Mouse (Mus musculus): ENCODE measurements around the gene Zmiz1. TPM values are rescaled to one million over a fixed set of nuclear protein-coding genes. Genes with fewer than 3 reads are reported as not detected.

The Zmiz1 gene
- polyA plus RNA-seq, 1 experiment, result 54.1 TPM

GRCm38 (mm10) chr14:25666668-25667376, 207.8 kb downstream of the Zmiz1 start:
- H3K4me3 ChIP-seq (replicated peaks), result peak overlapping the region; percentile 66
- H3K27me3 ChIP-seq (replicated peaks), result no peaks in the 10 kb centered on the region
- H3K4me1 ChIP-seq, result peaks cover 41% of the 10 kb centered on the region
- TF ChIP-seq FLI1 (IDR thresholded peaks at IDR 0.05; ENCODE audit: low read length), result no peak
- no peak for TF ChIP-seq GATA1 (IDR thresholded peaks at IDR 0.05; ENCODE audit: borderline replicate concordance, low read length)
- no peaks in the 10 kb centered on the region for H3K9me3 ChIP-seq
- peaks cover 76% of the 10 kb centered on the region for H3K36me3 ChIP-seq (replicated peaks; ENCODE audit: low read length)

- H3K4me1 ChIP-seq, result peaks cover 46% of the 10 kb centered on the region
- TF ChIP-seq FLI1 (IDR thresholded peaks at IDR 0.05; ENCODE audit: low read length), result no peak
- TF ChIP-seq GATA1 (IDR thresholded peaks at IDR 0.05; ENCODE audit: borderline replicate concordance, low read length), result no peak
- H3K36me3 ChIP-seq (replicated peaks; ENCODE audit: low read length), result peaks cover 68% of the 10 kb centered on the region
- peaks cover 5% of the 10 kb centered on the region for H3K27me3 ChIP-seq (replicated peaks)
- H3K9me3 ChIP-seq, result no peaks in the 10 kb centered on the region
- H3K4me3 ChIP-seq (replicated peaks), result peak overlapping the region; percentile 62
Measured at GRCm38 (mm10) chr14:25667587-25667986, 208.6 kb downstream of the Zmiz1 start.

DNA sequence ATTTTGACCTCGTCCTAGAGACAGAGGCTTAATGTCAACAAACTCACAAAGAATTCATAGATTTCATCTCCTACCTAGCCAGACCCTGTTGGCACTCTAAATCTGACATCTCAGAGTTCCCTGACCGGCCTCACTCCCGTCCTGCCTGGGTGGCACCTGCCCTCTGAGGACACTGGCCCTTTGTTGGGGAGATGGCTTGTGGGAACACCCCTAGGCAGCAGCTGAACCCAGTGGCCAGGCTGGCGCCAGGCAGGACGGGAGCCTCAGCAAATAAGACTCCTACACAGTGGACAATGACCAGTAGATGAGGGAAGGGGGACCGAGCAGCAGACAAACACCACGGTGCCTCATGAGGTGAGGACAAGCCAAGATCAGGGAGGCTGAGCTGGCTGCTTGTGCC, 220.6 kb downstream of the Zmiz1 start:
- no peaks in the 10 kb centered on the region for H3K36me3 ChIP-seq (replicated peaks; ENCODE audit: low read length)
- H3K4me3 ChIP-seq (replicated peaks), result peak overlapping the region; percentile 43
- H3K4me1 ChIP-seq, result peaks cover 51% of the 10 kb centered on the region
- peaks cover 46% of the 10 kb centered on the region for H3K27me3 ChIP-seq (replicated peaks)
- no peaks in the 10 kb centered on the region for H3K9me3 ChIP-seq
- TF ChIP-seq FLI1 (IDR thresholded peaks at IDR 0.05; ENCODE audit: low read length) (no peak), GATA1 (IDR thresholded peaks at IDR 0.05; ENCODE audit: borderline replicate concordance, low read length) (no peak)

DNA sequence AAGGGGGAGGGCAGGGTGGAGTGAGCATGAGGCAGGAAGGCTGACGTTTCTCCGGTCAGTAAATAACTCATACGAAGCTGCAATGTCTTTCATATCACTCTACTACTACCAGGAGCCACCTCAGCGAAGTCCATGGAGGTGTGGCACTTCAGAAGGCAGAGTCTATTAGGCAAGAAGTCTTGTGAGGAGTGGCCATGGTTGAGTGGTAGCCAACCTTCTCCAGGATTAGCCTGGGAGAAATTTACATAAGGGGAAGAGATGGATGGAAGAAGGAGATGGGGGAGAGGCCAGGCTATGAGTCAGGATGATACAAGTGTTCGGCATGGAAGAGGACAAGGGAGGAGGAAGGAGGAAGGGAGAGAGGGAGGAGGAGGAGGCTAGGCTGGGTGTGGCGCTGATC, 223.0 kb downstream of the Zmiz1 start:
- Histone ChIP-seq H3K27me3 (replicated peaks) (peaks cover 39% of the 10 kb centered on the region), H3K4me1 (peaks cover 75% of the 10 kb centered on the region)

DNA sequence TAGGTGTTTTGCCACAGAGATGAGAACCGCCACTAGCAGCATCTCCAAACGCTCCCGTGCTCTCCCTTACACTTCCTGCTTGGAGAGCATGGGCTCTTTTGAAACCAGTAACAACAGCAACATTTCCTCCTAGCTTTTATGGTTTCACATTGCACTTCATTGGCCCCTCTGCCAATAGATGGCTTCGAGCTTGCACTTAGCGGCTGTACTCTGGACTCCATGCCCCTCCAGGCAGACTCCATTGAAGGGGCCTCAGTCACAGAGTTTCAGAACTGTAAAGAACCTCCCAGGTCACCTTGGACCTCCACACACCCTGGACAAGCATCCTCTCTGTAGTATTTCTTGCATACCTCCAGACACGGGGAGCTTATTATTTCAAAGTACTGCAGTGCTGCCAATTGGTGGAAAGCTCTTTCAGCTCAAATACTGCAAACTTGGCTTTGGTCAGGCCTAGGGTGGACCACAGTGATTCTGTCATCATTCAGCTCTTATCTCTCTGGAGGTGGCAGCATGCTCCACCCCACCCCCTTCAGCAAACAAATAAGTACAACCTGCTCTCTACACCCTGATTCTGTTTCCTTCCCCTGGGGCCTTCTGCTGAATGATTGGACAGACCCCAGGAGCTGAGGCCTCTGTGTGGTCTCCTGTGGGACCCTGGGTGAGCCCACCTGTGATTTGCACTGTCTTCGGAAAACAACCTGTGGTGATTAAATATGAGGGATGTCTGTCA, 227.4 kb downstream of the Zmiz1 start:
- peaks cover 78% of the 10 kb centered on the region for H3K4me1 ChIP-seq
- no peaks in the 10 kb centered on the region for H3K9me3 ChIP-seq
- TF ChIP-seq GATA1 (IDR thresholded peaks at IDR 0.05; ENCODE audit: borderline replicate concordance, low read length) (no peak), FLI1 (IDR thresholded peaks at IDR 0.05; ENCODE audit: low read length) (no peak)
- H3K27me3 ChIP-seq (replicated peaks), result peaks cover 19% of the 10 kb centered on the region
- H3K4me3 ChIP-seq (replicated peaks), result no peak overlapping the region
- peaks cover 2% of the 10 kb centered on the region for H3K36me3 ChIP-seq (replicated peaks; ENCODE audit: low read length)

More for the DNA sequence above, 223.0 kb downstream of the Zmiz1 start:
- Histone ChIP-seq H3K36me3 (replicated peaks; ENCODE audit: low read length) (no peaks in the 10 kb centered on the region), H3K4me3 (replicated peaks) (peak overlapping the region; percentile 77), H3K9me3 (no peaks in the 10 kb centered on the region)
- TF ChIP-seq GATA1 (IDR thresholded peaks at IDR 0.05; ENCODE audit: borderline replicate concordance, low read length) (no peak), FLI1 (IDR thresholded peaks at IDR 0.05; ENCODE audit: low read length) (no peak)

GRCm38 (mm10) chr14:25686983-25687901, 228.3 kb downstream of the Zmiz1 start:
- Histone ChIP-seq H3K27me3 (replicated peaks) (peaks cover 23% of the 10 kb centered on the region), H3K9me3 (no peaks in the 10 kb centered on the region), H3K4me3 (replicated peaks) (no peak overlapping the region), H3K36me3 (replicated peaks; ENCODE audit: low read length) (peaks cover 11% of the 10 kb centered on the region), H3K4me1 (peaks cover 78% of the 10 kb centered on the region)
- TF ChIP-seq FLI1 (IDR thresholded peaks at IDR 0.05; ENCODE audit: low read length), result no peak
- no peak for TF ChIP-seq GATA1 (IDR thresholded peaks at IDR 0.05; ENCODE audit: borderline replicate concordance, low read length)

DNA sequence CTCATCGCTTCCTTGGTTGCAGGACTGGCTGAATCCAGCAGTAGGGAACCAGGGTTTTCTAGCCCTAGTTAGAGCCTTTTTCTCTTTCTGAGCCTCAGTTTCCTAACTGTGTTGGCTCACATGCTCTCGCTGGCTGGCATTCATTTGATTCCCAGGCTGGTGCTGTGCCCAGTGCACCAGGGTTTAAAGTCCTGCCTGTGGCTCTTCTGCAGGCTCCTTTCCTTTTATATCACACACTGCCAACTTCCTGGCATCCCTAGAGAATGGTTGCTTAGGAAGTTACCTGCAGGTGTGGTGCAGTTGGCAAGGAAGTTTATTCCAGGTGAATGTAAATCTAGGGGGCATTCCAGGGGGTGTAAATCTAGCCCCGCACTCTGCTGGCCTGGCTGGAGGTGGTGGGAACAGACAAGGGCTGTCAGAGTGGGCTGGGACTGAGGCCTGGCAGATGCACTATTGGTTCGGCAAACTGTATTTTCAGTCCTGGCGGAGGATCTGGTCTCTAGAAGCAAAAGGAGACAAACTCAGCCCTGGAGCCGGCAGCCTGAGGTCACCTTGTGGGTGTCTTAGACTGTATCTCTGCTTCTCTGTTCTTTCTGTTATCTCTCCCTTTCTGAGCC, 234.4 kb downstream of the Zmiz1 start:
- Histone ChIP-seq H3K9me3 (no peaks in the 10 kb centered on the region), H3K4me3 (replicated peaks) (peak overlapping the region; percentile 97), H3K27me3 (replicated peaks) (peaks cover 17% of the 10 kb centered on the region), H3K36me3 (replicated peaks; ENCODE audit: low read length) (peaks cover 51% of the 10 kb centered on the region), H3K4me1 (peaks cover 80% of the 10 kb centered on the region)
- no peak for TF ChIP-seq GATA1 (IDR thresholded peaks at IDR 0.05; ENCODE audit: borderline replicate concordance, low read length)
- TF ChIP-seq FLI1 (IDR thresholded peaks at IDR 0.05; ENCODE audit: low read length), result no peak

DNA sequence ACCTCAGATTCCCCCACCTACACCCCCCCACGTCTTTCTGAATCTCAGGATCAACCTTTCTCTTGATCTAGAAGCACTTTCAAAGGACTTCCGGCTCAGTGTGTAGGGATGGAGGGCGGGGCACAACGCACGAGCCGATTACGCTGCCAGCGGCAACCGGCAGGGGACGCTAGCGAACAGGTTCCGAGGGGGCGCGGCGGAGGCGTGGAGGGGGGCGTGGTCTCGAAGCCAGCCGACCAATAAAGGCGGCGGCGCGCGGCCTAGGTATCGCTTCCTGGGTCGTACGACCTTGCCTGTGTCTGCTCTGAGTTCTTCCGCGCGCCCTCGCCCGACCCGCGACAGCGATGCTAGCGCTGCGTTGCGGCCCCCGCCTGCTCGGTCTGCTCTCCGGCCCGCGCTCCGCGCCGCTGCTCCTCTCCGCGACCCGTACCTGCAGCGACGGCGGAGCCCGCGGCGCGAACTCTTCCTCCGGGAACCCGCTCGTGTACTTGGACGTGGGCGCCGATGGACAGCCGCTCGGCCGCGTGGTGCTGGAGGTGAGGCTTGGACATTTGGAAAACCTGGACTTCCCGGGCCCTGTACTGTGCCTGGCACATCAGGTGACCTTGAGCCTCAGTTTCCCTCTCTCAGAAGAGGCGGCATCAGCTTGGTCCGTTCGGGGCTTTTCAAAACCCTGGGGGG, 235.0 kb downstream of the Zmiz1 start, which contains the start of gene Ppif:
Ppif (plus strand) TSS at position 267 of the 681 bp plus-strand sequence.
- Histone ChIP-seq H3K9me3 (no peaks in the 10 kb centered on the region), H3K4me3 (replicated peaks) (peak within 1 kb of the TSS; percentile 97), H3K36me3 (replicated peaks; ENCODE audit: low read length) (peaks cover 58% of the 10 kb centered on the region), H3K27me3 (replicated peaks) (peaks cover 17% of the 10 kb centered on the region), H3K4me1 (peaks cover 80% of the 10 kb centered on the region)
- no peak for TF ChIP-seq GATA1 (IDR thresholded peaks at IDR 0.05; ENCODE audit: borderline replicate concordance, low read length)
- TF ChIP-seq FLI1 (IDR thresholded peaks at IDR 0.05; ENCODE audit: low read length), result no peak

GRCm38 (mm10) chr14:25694569-25694897, 235.5 kb downstream of the Zmiz1 start:
- TF ChIP-seq FLI1 (IDR thresholded peaks at IDR 0.05; ENCODE audit: low read length) (no peak), GATA1 (IDR thresholded peaks at IDR 0.05; ENCODE audit: borderline replicate concordance, low read length) (no peak)
- Histone ChIP-seq H3K9me3 (no peaks in the 10 kb centered on the region), H3K4me1 (peaks cover 80% of the 10 kb centered on the region), H3K36me3 (replicated peaks; ENCODE audit: low read length) (peaks cover 63% of the 10 kb centered on the region), H3K27me3 (replicated peaks) (peaks cover 14% of the 10 kb centered on the region), H3K4me3 (replicated peaks) (peak overlapping the region; percentile 97)
